Mouse (Mus musculus): Measurements from ENCODE around the gene Myo15b. TPM values are rescaled to one million over a fixed set of nuclear protein-coding genes. Genes with fewer than 3 reads are reported as not detected.
A peak's percentile ranks its signal among the peaks of the same experiment; 100 is the strongest.

The Myo15b gene
- total and polyA plus RNA-seq, 3 experiments: 0.16 to 0.35 TPM; not detected in 1

- H3K36me3 ChIP-seq (replicated peaks): peaks cover 93% of the 10 kb centered on the region
- no peak for TF ChIP-seq CTCF (IDR thresholded peaks at IDR 0.05; ENCODE audit: low read depth, low read length)
- TF ChIP-seq TAL1 (conservative IDR thresholded peaks at IDR 0.05; ENCODE audit: low read depth, low read length): no peak
- H3K4me3 ChIP-seq (ENCODE audit: low read depth, low read length): no peak overlapping the region
- DNase-seq (ENCODE audit: low spot score): no peak
- no peak for ATAC-seq (ENCODE audit: extremely low read depth, insufficient number of reproducible peaks, low FRiP score, poor library complexity, severe bottlenecking)
- peaks cover 72% of the 10 kb centered on the region for H3K4me1 ChIP-seq (ENCODE audit: insufficient read depth, low read depth, low read length)
- no peaks in the 10 kb centered on the region for H3K9me3 ChIP-seq (replicated peaks)
- no peaks in the 10 kb centered on the region for H3K27me3 ChIP-seq (ENCODE audit: insufficient read depth, low read length)
These were observed 47.0 kb downstream of the Myo15b start for GRCm38 (mm10) chr11:115904956-115905790.

- Histone ChIP-seq H3K27me3 (ENCODE audit: insufficient read depth, low read length) (no peaks in the 10 kb centered on the region), H3K4me3 (ENCODE audit: low read depth, low read length) (no peak overlapping the region), H3K36me3 (replicated peaks) (peaks cover 88% of the 10 kb centered on the region), H3K9me3 (replicated peaks) (no peaks in the 10 kb centered on the region), H3K4me1 (ENCODE audit: insufficient read depth, low read depth, low read length) (peaks cover 69% of the 10 kb centered on the region)
- ATAC-seq (ENCODE audit: extremely low read depth, insufficient number of reproducible peaks, low FRiP score, poor library complexity, severe bottlenecking) (no peak), DNase-seq (ENCODE audit: low spot score) (no peak)
- no peak for TF ChIP-seq TAL1 (conservative IDR thresholded peaks at IDR 0.05; ENCODE audit: low read depth, low read length)
- TF ChIP-seq POLR2AphosphoS5 (IDR thresholded peaks at IDR 0.05; ENCODE audit: insufficient replicate concordance, low read depth, low read length): no peak
- TF ChIP-seq GATA2 (IDR thresholded peaks at IDR 0.05; ENCODE audit: borderline replicate concordance, low read depth, low read length): no peak
These were observed 47.9 kb downstream of the Myo15b start for GRCm38 (mm10) chr11:115906116-115906515.

GRCm38 (mm10) chr11:115906521-115906920, 48.3 kb downstream of the Myo15b start:
- Histone ChIP-seq H3K4me1 (ENCODE audit: insufficient read depth, low read depth, low read length) (peaks cover 69% of the 10 kb centered on the region), H3K36me3 (replicated peaks) (peaks cover 88% of the 10 kb centered on the region), H3K27me3 (ENCODE audit: insufficient read depth, low read length) (no peaks in the 10 kb centered on the region), H3K9me3 (replicated peaks) (no peaks in the 10 kb centered on the region), H3K4me3 (ENCODE audit: low read depth, low read length) (no peak overlapping the region)
- TF ChIP-seq POLR2AphosphoS5 (IDR thresholded peaks at IDR 0.05; ENCODE audit: insufficient replicate concordance, low read depth, low read length): no peak
- TF ChIP-seq CTCF (IDR thresholded peaks at IDR 0.05; ENCODE audit: low read depth, low read length): no peak
- TF ChIP-seq TAL1 (conservative IDR thresholded peaks at IDR 0.05; ENCODE audit: low read depth, low read length): no peak
- TF ChIP-seq GATA1 (IDR thresholded peaks at IDR 0.05; ENCODE audit: borderline replicate concordance, low read length): no peak
- TF ChIP-seq GATA2 (IDR thresholded peaks at IDR 0.05; ENCODE audit: borderline replicate concordance, low read depth, low read length): no peak
- no peak for ATAC-seq (ENCODE audit: extremely low read depth, insufficient number of reproducible peaks, low FRiP score, poor library complexity, severe bottlenecking)
- DNase-seq (ENCODE audit: low spot score): no peak

- DNase-seq (ENCODE audit: low spot score): no peak
- Histone ChIP-seq H3K4me1 (ENCODE audit: insufficient read depth, low read depth, low read length) (peaks cover 40% of the 10 kb centered on the region), H3K36me3 (replicated peaks) (peaks cover 86% of the 10 kb centered on the region)
These were observed 52.9 kb downstream of the Myo15b start for GRCm38 (mm10) chr11:115911134-115911561.

DNA sequence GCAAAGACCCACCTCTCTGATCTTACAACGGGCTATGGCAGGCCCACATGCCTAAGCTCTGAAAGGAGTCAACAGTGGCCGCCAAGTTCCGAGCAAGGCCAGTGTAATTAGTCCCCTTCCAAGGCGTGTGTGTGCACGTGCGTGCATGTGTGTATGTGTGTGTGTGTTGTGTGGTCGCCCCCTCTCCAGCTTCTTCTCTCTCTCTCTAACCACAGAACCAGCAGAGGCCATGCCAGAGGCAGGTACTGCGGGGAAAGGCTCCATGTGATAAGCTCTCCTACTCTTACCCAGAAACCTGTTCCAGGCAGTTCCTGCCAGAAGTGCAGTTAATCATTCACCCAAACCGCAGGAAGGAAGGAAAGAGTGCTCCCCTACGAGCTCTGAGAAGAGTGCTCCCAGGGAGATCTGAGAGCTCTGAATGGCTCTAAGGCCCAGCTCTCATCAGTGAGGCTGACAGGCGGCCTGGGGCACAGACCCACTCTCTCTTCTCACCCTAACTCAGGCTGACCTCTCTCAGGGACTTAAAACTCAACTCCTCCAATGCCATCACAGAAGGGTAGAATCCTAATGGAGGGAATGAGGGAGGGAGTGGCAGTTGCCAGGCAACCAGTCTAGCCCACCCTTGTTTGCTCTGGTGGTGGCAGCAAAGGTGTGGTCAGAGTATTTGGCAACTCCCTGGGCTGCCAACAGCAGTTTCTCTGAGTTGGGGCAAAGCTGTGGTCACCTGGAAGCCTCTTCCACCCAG, 53.6 kb downstream of the Myo15b start, which contains the start of gene Smim6:
Gene Smim6, plus strand, starts transcription at position 386 of the 745 bp plus-strand sequence.
- peak within 1 kb of the TSS; percentile 18; the same call in 1 of the 2 replicates for H3K4me3 ChIP-seq (ENCODE audit: low read depth, low read length)
- H3K9me3 ChIP-seq (replicated peaks): no peaks in the 10 kb centered on the region
- peaks cover 39% of the 10 kb centered on the region for H3K4me1 ChIP-seq (ENCODE audit: insufficient read depth, low read depth, low read length)
- H3K36me3 ChIP-seq (replicated peaks): peaks cover 86% of the 10 kb centered on the region
- H3K27me3 ChIP-seq (ENCODE audit: insufficient read depth, low read length): no peaks in the 10 kb centered on the region
- DNase-seq (ENCODE audit: low spot score): peak; percentile 28
- no peak for TF ChIP-seq TAL1 (conservative IDR thresholded peaks at IDR 0.05; ENCODE audit: low read depth, low read length)
- no peak for TF ChIP-seq POLR2AphosphoS5 (IDR thresholded peaks at IDR 0.05; ENCODE audit: insufficient replicate concordance, low read depth, low read length)
- no peak for TF ChIP-seq CTCF (IDR thresholded peaks at IDR 0.05; ENCODE audit: low read depth, low read length)
- TF ChIP-seq GATA2 (IDR thresholded peaks at IDR 0.05; ENCODE audit: borderline replicate concordance, low read depth, low read length): no peak
- no peak for TF ChIP-seq GATA1 (IDR thresholded peaks at IDR 0.05; ENCODE audit: borderline replicate concordance, low read length)
- ATAC-seq (ENCODE audit: extremely low read depth, insufficient number of reproducible peaks, low FRiP score, poor library complexity, severe bottlenecking): peak; percentile 10; the same call in 1 of the 2 replicates

More at GRCm38 (mm10) chr11:115911134-115911561, 52.9 kb downstream of the Myo15b start:
- no peak for TF ChIP-seq GATA2 (IDR thresholded peaks at IDR 0.05; ENCODE audit: borderline replicate concordance, low read depth, low read length)
- peak; percentile 66 for TF ChIP-seq TAL1 (conservative IDR thresholded peaks at IDR 0.05; ENCODE audit: low read depth, low read length)
- no peaks in the 10 kb centered on the region for H3K9me3 ChIP-seq (replicated peaks)
- peak overlapping the region; percentile 18; the same call in 1 of the 2 replicates for H3K4me3 ChIP-seq (ENCODE audit: low read depth, low read length)
- no peaks in the 10 kb centered on the region for H3K27me3 ChIP-seq (ENCODE audit: insufficient read depth, low read length)
- peak; percentile 61 for ATAC-seq (ENCODE audit: extremely low read depth, insufficient number of reproducible peaks, low FRiP score, poor library complexity, severe bottlenecking)

DNA sequence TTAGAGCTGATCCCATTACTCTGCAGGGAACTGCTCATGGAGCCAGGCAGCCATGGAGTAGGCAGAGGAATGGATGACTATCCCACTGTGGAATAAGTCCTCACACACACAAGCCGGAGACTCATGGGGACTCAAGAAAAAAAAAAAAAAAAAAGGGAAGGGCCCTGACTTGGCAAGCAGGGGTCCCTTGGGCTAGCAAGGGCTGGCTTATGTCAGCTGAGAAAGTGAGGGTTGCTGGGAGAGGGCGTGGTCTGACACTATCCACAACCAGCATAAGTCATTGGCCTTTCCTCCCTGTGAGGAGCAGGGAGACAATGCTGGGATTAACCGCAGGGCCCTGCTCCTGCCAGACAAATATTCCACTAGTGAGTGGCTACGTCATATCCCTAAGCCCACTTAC, 58.4 kb downstream of the Myo15b start:
- H3K4me1 ChIP-seq (ENCODE audit: insufficient read depth, low read depth, low read length): peaks cover 27% of the 10 kb centered on the region
- DNase-seq (ENCODE audit: low spot score) (no peak), ATAC-seq (ENCODE audit: extremely low read depth, insufficient number of reproducible peaks, low FRiP score, poor library complexity, severe bottlenecking) (no peak)
- H3K4me3 ChIP-seq (ENCODE audit: low read depth, low read length): no peak overlapping the region
- TF ChIP-seq GATA1 (IDR thresholded peaks at IDR 0.05; ENCODE audit: borderline replicate concordance, low read length) (no peak), POLR2AphosphoS5 (IDR thresholded peaks at IDR 0.05; ENCODE audit: insufficient replicate concordance, low read depth, low read length) (no peak), TAL1 (conservative IDR thresholded peaks at IDR 0.05; ENCODE audit: low read depth, low read length) (no peak), GATA2 (IDR thresholded peaks at IDR 0.05; ENCODE audit: borderline replicate concordance, low read depth, low read length) (no peak), CTCF (IDR thresholded peaks at IDR 0.05; ENCODE audit: low read depth, low read length) (no peak)
- peaks cover 87% of the 10 kb centered on the region for H3K36me3 ChIP-seq (replicated peaks)
- H3K9me3 ChIP-seq (replicated peaks): no peaks in the 10 kb centered on the region
- no peaks in the 10 kb centered on the region for H3K27me3 ChIP-seq (ENCODE audit: insufficient read depth, low read length)

Data from G1E (cell line).